Mouse (Mus musculus): ENCODE data around the gene Llph. TPM values are rescaled to one million over a fixed set of nuclear protein-coding genes. Genes with fewer than 3 reads are reported as not detected.
"Not testable (repeated sequence)": the region's sequence is repeated elsewhere in the genome, so short reads cannot be mapped to it uniquely, and the experiment has no call there.

The Llph gene
- total RNA-seq, 2 experiments from 2014 or later = 14.2 to 15.8 TPM

DNA sequence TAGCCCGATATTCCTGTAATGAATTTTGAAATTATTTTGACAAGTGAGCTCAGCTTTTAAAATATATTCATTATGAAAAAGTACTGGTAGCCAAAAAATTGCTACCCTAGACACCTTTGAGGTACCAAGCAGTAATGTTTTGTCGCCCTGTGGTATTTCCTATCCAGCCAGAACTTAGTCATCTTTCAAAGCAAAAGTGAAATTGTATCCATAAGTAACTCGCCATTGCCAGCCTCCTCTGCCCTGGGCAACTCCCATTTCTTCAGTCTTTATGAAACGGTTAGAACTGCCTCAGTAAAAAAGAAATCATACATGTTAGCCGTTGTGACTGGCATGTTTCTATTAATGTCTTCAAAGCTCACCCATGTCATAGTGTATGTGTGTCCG lies 17.3 kb upstream of the Llph start:
- intact Hi-C loops (cut with DNase I) = loop anchor here (10.0 kb wide), 1 partner anchor 75 kb away; no protein-coding TSS in a partner anchor
- DNase-seq (ENCODE audit: low spot score in 2 of 2) = no peak

GRCm38 (mm10) chr10:120210096-120210495 lies 16.8 kb upstream of the Llph start:
- intact Hi-C loops (cut with DNase I) = no loop called here
- DNase-seq (ENCODE audit: low spot score in 2 of 2) = no peak

- intact Hi-C loops (cut with DNase I) = not testable (repeated sequence)
Measured at GRCm38 (mm10) chr10:120217099-120217498, 9.8 kb upstream of the Llph start.

DNA sequence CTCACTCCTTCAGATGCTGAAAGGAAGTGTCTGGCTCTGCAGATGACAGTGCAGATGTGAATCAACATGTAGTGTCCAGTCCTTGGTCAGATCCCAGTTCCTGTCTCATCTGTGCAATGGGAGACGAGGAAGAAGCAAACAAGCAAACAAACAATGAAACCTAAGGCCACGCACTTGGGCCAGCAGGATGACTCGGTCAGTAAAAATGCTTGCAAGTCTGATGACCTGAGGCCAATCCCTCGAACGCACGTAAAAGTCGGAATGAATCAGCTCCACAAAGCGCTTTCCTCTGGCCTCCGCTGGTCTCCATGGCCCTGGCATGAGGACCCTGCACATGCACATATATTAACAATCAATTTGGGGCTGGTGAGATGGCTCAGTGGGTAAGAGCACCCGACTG lies 7.9 kb upstream of the Llph start:
- intact Hi-C loops (cut with DNase I) = no loop called here
- no peak for DNase-seq (ENCODE audit: low spot score in 2 of 2)

More at GRCm38 (mm10) chr10:120217099-120217498, 9.8 kb upstream of the Llph start:
- not testable (repeated sequence) for DNase-seq (ENCODE audit: low spot score in 2 of 2)

DNA sequence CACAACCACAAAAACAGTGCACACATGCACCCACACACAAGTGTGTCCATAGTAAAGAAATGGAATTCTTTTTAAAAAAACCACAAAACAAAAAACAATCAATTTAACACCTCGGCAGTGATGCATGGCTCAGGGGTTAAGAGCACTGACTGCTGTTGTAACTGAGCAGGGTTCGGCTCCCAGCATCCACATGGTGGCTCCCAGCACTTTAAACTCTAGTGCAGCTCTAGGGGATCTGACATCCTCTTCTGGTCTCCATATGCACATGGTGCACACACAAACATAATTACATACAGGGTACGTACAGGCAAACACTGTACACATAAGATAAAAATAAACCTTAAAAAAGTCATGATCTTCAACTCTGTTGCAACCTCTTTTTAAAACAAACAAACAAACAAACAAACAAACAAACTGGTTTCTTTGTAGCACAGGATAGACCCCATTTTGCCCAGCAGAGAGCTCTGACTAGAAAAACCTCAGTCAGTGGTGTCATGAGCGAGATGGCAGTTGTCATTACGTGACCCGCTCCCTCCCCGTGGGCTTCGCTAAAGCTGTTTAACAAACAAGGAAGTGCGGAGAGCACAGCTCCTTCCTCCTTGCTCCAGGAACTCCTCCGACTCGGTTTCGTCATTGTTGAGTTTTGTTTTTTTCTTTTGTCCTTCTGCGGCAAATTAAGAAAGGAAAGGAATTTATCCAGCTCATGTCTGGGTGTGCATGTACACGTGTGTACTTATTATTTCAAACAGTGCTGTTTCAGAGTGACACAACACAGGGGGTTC lies 7.1 kb upstream of the Llph start:
- DNase-seq (ENCODE audit: low spot score in 2 of 2) = no peak
- intact Hi-C loops (cut with DNase I) = no loop called here

- no peak for DNase-seq (ENCODE audit: low spot score in 2 of 2)
- intact Hi-C loops (cut with DNase I) = no loop called here
Measured at GRCm38 (mm10) chr10:120220776-120221175, 6.1 kb upstream of the Llph start.

DNA sequence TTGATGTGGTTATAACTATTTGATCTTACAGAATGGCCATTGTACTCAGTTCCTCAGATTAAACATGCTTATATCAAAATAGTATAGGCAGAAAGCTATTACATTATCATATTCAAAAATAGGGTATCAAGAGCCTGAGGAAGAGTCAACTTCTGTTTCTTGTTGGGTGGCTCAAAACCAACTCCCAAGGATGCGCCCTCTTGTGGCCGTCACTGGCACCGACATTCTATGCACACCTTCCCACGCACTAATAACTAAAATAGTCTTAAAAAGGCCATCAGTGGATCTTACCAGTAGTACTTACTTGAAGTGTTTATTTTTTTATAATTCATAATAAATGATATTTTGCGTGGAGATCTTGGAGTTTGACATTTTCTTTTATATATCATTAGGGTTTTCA lies 4.8 kb downstream of the Llph start:
- peak; percentile 43 to 56 for DNase-seq (ENCODE audit: low spot score in 2 of 2)
- intact Hi-C loops (cut with DNase I) = no loop called here

DNA sequence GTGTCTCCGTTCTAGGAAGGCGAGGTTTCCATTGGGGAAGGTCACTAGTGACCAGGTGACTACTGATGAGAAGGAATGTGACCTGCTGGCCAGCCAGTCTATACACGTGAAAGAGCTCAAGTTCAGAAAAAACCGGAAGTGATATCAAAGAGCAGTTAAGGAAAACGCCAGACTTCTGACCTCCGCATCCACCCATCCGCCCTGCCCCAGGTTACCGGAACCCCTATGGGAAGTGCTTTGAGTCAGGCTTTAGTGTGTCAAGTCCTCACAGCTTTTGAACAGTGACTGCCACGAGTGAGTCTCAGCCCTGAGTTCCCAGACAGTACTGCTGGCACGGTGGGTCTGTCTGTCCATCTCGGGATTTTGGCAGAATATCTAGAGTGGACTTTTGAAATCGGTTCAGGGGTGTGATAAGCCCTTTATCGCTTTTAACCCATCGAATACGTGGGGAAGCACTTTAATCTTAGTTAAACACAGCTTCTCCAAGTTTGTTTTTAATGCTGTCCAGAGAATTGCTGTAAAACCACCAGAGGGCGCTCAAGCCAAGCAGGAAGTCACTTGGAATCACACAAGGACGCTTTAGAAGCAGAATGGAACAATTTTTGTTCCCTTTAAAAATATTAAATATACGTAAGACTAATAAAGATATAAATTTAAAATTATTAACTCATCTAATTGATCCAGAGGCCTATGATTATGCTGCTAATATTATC lies 6.9 kb downstream of the Llph start:
- DNase-seq (ENCODE audit: low spot score in 2 of 2) = peak; percentile 69 to 80
- intact Hi-C loops (cut with DNase I) = no loop called here

DNA sequence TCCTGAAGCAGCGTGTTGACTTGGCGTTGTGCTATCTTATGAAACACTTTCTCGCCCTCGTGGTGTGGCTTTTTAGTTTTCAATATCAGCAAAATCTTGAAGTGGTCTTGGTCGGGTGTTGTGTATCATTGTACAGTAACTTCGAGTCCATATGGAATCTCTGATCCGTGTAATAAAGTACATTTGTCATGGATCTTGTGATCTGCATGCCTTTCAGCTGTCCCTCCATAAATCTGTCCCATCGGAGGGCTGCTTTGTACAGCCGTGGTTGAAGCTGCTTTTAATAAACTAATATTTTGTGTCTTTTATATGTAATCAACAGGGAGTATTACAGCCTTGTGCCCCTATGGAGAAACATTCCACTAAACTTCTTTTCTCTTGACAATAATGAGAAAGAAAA lies 10.0 kb downstream of the Llph start:
- intact Hi-C loops (cut with DNase I) = loop anchor here (5.0 kb wide), 1 partner anchor 635 kb away; no protein-coding TSS in a partner anchor
- no peak for DNase-seq (ENCODE audit: low spot score in 2 of 2)

DNA sequence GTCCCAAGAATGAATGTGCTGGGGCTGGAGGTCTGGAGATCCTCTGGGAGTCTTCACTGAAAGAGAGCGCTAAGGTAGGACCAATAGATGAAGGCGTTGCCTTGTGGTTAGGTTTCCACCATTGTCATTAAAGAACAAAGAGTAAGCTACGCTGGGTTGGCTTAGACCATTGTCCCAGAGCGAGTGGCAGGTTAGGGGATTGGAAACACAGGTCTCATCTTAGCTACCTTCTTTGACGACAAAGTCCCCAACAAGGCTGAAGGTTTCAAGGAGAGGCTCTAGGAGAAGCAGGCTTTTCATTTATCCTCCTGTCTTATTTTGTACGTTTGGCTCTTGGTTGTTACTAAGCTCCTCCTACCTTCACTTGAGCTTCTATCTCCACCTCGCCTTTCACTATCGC lies 11.4 kb downstream of the Llph start:
- intact Hi-C loops (cut with DNase I) = loop anchor here (5.0 kb wide), 1 partner anchor 634 kb away; no protein-coding TSS in a partner anchor
- no peak for DNase-seq (ENCODE audit: low spot score in 2 of 2)

GRCm38 (mm10) chr10:120239476-120239875 lies 12.6 kb downstream of the Llph start:
- intact Hi-C loops (cut with DNase I) = loop anchor here (5.0 kb wide), 1 partner anchor 633 kb away; no protein-coding TSS in a partner anchor
- DNase-seq (ENCODE audit: low spot score in 2 of 2) = no peak

- no peak for DNase-seq (ENCODE audit: low spot score in 2 of 2)
- intact Hi-C loops (cut with DNase I) = loop anchor here (10.0 kb wide), 1 partner anchor 1012 kb away; no protein-coding TSS in a partner anchor
Measured at GRCm38 (mm10) chr10:120242421-120242820, 15.6 kb downstream of the Llph start.

DNA sequence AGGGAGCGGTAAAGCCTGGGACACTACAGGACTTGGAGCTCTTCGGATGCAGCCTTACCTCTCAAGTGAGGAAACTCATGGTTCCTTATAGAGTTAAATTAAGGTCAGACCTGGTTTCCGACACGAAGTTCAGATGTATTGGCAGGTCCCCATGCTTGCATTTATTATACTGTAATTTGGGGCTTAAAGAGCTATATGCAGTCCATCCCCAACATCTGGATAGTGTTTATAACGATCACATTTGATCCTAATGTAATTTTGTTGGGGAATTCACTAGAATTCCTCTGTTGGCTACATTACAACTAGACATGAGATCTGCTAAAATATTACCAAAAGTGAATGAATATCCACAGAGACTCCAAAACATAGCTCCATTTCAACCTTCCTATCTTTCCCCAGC lies 18.8 kb downstream of the Llph start:
- DNase-seq (ENCODE audit: low spot score in 2 of 2) = no peak
- intact Hi-C loops (cut with DNase I) = loop anchor here (10.0 kb wide), 1 partner anchor 1009 kb away; no protein-coding TSS in a partner anchor

DNA sequence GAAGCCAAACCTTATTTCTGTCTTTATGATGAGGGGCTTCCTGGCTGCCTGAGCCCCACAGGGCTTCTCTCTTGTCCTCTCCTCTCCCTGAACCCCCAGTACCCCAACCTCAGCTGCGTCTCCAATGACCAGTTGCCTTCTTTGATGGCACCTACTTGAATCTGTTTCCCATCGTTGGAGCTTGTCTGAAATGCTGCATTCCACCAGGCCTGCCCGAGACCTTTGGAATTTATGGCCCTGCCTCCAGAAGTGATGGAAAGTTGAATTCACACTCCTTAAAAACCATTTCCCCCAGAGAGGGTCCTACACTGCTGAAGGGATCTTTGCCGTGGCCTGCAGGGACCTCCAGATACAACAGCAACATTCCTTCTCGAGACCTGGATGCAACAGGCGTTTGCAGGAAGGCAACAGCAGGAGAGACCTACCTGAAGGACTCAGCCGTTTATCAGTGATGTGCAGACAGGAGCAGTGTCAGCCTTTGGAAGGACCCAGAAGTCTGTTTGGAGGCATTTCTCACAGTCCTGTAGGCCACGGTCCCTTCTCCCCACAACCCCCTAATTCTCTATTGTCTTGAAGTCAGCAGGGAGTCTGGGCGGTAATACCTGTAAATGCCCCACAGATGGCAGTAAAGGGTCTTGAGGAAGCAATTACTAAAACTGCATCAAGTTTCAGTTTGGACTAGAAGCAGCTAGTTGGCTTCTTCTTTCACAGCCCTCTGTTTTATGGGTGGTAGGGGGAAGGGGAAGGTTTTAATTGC lies 20.3 kb downstream of the Llph start:
- intact Hi-C loops (cut with DNase I) = loop anchor here (10.0 kb wide), 1 partner anchor 1008 kb away; no protein-coding TSS in a partner anchor
- peak; percentile 50 to 58 for DNase-seq (ENCODE audit: low spot score in 2 of 2)

DNA sequence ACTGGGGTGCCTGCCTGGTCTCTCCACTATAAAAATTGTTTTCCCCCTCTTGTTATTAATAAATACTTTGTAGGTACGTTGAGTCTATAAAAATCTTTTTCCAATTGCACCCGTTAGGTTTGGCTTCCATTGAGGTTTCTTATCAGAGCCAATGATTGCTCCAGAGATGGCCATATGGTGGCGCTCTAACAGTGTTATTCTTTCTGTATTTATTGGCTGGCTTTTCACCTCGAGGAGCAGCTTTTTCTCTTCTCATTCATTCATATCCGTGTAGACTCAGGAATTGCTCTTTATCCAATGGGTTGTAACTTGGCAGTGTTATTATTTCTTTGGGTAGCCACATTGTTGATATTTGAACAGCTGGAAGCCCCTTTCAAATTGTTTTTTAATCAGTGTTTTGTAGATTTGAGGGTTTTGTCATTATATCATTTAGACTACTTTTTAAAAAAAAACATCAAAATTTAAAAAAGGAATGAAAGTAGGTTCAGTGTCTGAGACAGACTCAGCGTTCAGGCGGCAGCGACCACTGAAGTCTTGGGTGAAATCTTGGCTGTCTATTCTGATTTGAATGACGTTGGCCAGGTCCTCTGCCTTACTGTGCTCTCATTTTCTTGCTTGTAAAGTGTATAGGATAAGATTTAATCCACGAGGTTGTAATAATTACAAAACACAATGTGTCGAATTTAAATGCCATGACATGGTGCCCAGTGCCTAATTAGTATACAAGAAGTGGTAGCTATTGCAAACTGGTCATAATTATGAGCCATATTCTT lies 24.2 kb downstream of the Llph start:
- no peak for DNase-seq (ENCODE audit: low spot score in 2 of 2)
- intact Hi-C loops (cut with DNase I) = loop anchor here (5.0 to 10.0 kb wide), 2 partner anchors 454 to 621 kb away; no protein-coding TSS in a partner anchor

DNA sequence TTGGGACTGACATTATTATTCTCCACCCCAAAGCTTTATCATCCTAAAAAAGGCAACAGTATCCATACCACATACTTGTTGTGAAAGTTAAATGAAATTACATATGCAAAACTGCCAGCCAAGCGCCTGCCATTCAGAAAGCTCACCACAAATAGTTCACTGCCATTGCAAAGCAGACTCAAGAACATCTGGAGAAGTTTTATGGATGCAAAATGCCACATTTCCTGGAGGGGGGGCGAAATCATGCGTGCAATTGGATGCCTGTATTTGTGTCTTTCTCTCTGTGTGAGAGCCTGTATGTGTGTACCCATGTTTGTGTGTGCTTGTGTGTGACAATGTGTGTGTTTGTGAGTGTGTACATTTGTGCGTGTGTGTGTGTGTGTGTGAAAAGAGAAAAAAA lies 24.9 kb downstream of the Llph start:
- intact Hi-C loops (cut with DNase I) = loop anchor here (5.0 to 10.0 kb wide), 2 partner anchors 453 to 621 kb away; no protein-coding TSS in a partner anchor
- DNase-seq (ENCODE audit: low spot score in 2 of 2) = no peak

DNA sequence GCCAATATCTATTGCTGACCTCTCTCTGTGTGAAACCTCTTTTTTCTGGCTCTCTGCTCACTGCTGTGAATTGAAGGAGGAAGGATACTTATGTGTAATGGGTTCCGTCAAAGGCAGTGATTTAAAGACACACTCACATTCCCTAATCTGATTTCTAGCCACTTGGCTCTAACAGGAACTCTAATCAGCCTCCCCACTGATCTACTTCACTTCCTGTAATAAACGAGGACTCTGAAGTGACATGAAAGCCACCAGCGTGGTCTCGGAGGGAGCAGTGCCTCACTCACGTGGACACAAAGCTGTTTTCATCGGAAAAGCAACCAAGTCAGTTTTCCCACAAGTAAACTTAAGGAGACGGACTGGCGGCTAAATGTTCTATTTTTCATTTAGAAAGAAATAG lies 25.9 kb downstream of the Llph start:
- no peak for DNase-seq (ENCODE audit: low spot score in 2 of 2)
- intact Hi-C loops (cut with DNase I) = loop anchor here (5.0 to 10.0 kb wide), 2 partner anchors 452 to 620 kb away; no protein-coding TSS in a partner anchor

DNA sequence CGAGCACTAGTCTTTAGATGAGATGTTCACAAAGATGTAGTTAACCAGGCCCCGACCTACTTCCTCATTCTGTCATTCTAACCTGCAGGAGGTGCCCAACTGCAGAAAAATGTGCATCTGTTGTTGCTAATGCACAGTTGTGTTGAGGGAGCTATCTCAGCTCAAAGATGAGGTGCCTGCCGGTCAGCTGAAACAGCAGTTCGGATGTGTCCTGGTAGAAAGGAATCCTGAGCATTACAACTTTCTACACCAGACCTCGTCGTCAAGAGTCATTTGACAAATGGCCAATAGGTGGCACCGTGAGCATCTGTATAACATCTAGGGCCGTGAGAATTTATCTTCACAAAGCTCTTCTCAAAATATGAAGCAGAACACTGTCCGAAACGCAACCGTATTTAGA lies 30.4 kb downstream of the Llph start:
- intact Hi-C loops (cut with DNase I) = loop anchor here (10.0 kb wide), 1 partner anchor 448 kb away; no protein-coding TSS in a partner anchor
- DNase-seq (ENCODE audit: low spot score in 2 of 2) = peak; percentile 73 to 76

DNA sequence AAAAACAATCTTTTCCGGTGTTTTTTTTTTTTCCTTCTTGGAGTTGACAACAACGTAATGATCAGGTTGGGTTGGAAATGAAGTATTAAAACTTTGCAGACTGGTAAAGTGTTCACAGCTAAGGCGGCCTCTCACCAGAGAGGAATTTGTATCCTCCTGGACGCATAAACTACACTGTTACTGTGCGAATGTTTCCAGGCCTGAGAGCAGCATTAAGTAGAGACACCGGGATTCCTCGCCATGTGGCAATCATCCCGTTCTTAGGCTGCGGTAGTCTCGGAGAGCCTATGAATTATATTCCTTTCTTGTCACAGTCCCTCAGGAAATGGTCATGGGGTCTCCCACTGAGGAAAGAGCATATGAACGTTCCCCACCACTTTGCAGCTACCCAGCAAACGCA lies 40.9 kb downstream of the Llph start:
- DNase-seq (ENCODE audit: low spot score in 2 of 2) = no peak
- intact Hi-C loops (cut with DNase I) = no loop called here
